Mouse (Mus musculus) embryonic fibroblast, embryonic 13.5 days (primary cell): ENCODE measurements around the gene Pbx4.

Experiments used
- CTCF ChIP-seq: IDR thresholded peaks from 2 replicates; pipeline ENCODE4 v1.5.1; 2011; ENCODE audit warnings: mild to moderate bottlenecking, control low read depth, low read length, moderate library complexity, borderline replicate concordance; ENCODE audit not compliant: insufficient read depth
- POLR2A ChIP-seq: IDR thresholded peaks from 2 replicates; pipeline ENCODE4 v1.6.1; 2011; ENCODE audit warnings: low read depth, mild to moderate bottlenecking, control low read depth, low read length, moderate library complexity

DNA sequence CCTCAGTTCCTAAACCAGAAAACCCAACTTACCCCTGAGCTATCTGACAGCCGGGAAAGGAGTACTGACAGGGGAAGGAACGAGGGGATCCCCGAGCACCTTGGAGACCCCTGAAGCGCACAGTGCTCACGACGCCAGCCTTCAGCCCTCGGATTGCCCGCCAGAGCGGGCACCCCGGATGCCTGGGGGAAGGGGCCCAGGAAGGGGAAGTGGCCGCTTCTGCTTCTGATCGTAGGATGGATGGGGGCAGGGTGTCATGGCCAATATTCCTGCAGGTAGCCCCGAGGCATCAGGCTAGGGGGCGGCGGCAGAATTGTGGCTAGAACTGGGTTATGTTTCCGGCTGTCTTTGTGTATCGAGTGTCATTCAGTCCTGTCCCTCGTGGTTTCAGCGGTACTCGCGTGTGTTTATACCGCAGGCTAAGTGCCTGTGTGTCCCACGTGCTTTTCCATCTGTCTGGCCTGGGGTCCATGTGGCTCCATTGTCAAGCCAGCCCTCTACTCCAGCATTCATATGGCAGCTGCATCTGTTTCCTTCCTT lies 23.4 kb upstream of the Pbx4 start:
- TF ChIP-seq CTCF (no peak), POLR2A (no peak)
